Mouse (Mus musculus) heart, adult 2 months (tissue): ENCODE measurements around the gene Syngr1. TPM values are rescaled to one million over a fixed set of nuclear protein-coding genes. Genes with fewer than 3 reads are reported as not detected.
A peak's percentile ranks its signal among the peaks of the same experiment; 100 is the strongest.

Experiments
- DNase-seq, 2 experiments: peaks; one replicate each; pipeline ENCODE4 v3.0.0; 2021
- H3K27ac ChIP-seq: fragments of 200-600 bp; 2 replicates; pipeline ENCODE4 v1.8.1; 2022
- H3K27me3 ChIP-seq: fragments of 200-500 bp; 2 replicates; pipeline ENCODE4 v1.6.1; 2012; ENCODE audit warnings: mild to moderate bottlenecking, low read length, inconsistent platforms, mixed read lengths; ENCODE audit not compliant: control insufficient read depth, insufficient read depth
- H3K36me3 ChIP-seq: fragments of 200-500 bp; 2 replicates; pipeline ENCODE4 v1.6.1; 2012; ENCODE audit warnings: low read length, inconsistent platforms; ENCODE audit not compliant: control insufficient read depth, insufficient read depth
- H3K4me1 ChIP-seq: fragments of 200-500 bp; 2 replicates; pipeline ENCODE4 v1.6.1; 2011; ENCODE audit warnings: low read length; ENCODE audit not compliant: control insufficient read depth, insufficient read depth
- H3K4me3 ChIP-seq: fragments of 200-600 bp; 2 replicates; pipeline ENCODE4 v1.8.1; 2022
- H3K79me2 ChIP-seq: fragments of 200-500 bp; replicated peaks from 2 replicates; pipeline ENCODE4 v1.6.1; 2012; ENCODE audit warnings: mild to moderate bottlenecking, inconsistent platforms, low read length, moderate library complexity, mixed read lengths; ENCODE audit not compliant: control insufficient read depth, insufficient read depth
- H3K9ac ChIP-seq: fragments of 200-500 bp; 2 replicates; pipeline ENCODE4 v1.6.1; 2012; ENCODE audit warnings: low read depth, mild to moderate bottlenecking, control low read depth, inconsistent platforms, low read length, mixed read lengths
- EP300 ChIP-seq: fragments of 200-500 bp; IDR thresholded peaks from 2 replicates; pipeline ENCODE4 v1.6.1; 2011; ENCODE audit warnings: low read depth, low read length, control low read depth; ENCODE audit not compliant: insufficient read depth
- POLR2A ChIP-seq: fragments of 200-500 bp; IDR thresholded peaks from 2 replicates; pipeline ENCODE4 v1.6.1; 2011; ENCODE audit warnings: mild to moderate bottlenecking, low read depth, low read length, control low read depth; ENCODE audit not compliant: insufficient read depth
- WGBS: fragments of 180-500 bp; shearing (Covaris S2); methylation state at CpG from one replicate; pipeline ENCODE4 v1.1.7; 2018; 5-methylcytosine and 5-hydroxymethylcytosine counted together
- intact Hi-C: fragments of 180-260 bp; cut with DNase I; formaldehyde crosslinking; loops from one replicate; pipeline ENCODE4 v1.15.1; 2025
- microRNA-seq, 2 experiments: library from miRNA; unstranded; fragments of <30 nt; microRNA quantifications; one replicate each; pipeline ENCODE4 v1.2.0; 2021
- polyA plus RNA-seq: library from polyadenylated mRNA; depleted of rRNA; stranded (reverse); fragments of >200 nt; gene quantifications from 2 replicates; pipeline ENCODE4 v1.2.3, GENCODE M21; 2012; rRNA removed
- total RNA-seq, 2 experiments: library from RNA; stranded (reverse); gene quantifications; 2 replicates each; pipeline ENCODE4 v1.2.3; 2021

The Syngr1 gene
- total and polyA plus RNA-seq, 3 experiments = 69.6 to 247 (median 95.0) TPM

DNA sequence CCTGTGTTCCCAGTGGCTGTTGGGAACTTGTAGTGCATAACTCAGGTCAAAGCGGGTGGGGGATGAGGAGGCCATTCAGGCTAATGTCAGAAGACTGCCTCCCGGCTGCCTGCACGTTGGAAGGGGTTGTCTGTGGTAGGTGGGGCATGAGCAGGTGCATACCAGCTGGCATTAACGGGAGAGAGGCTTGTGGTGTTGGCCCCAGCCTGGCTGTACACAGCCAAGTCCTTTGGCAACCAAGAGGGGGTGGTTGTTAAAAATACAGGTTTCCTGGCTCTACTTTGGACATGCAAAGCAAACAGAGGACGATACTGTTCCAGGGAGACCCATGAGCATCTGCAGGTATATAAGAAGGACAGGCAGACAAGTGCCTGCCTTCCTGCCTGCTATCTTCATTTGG is 74.3 kb downstream of the Syngr1 start:
- H3K79me2 ChIP-seq = no peaks in the 10 kb centered on the region
- no peak overlapping the region for H3K4me3 ChIP-seq
- DNase-seq = no peak
- no peaks in the 10 kb centered on the region for H3K27me3 ChIP-seq
- no peaks in the 10 kb centered on the region for H3K4me1 ChIP-seq
- WGBS = 38% methylated on average over 5 of the region's 5 CpGs
- TF ChIP-seq EP300 (peak; percentile 48; the same call in 1 of the 2 replicates), POLR2A (no peak)
- intact Hi-C loops = no loop called here
- H3K27ac ChIP-seq = no peak overlapping the region
- H3K9ac ChIP-seq = no peak overlapping the region
- H3K36me3 ChIP-seq = no peaks in the 10 kb centered on the region; the same call in 1 of the 2 replicates

Small RNA genes lying within 50 kb of the gene (microRNA-seq; reads per million reads assigned to microRNA genes)
- 77.4 to 146 reads per million in 2 experiments for gene Snord43

Other genes with a start within 250 kb of the Syngr1 start
- gene Apobec3, start 199.7 kb upstream of the Syngr1 start, total RNA-seq = 1 to 10 TPM; 6.8 to 7.1 TPM
- 13.9 and 16.3 TPM in 2 replicates for gene Apobec3, start 199.7 kb upstream of the Syngr1 start, polyA plus RNA-seq
- gene Cbx7, start 120.2 kb upstream of the Syngr1 start, total RNA-seq = 10 to 100 TPM; 18.9 to 21.7 TPM
- gene Cbx7, start 120.2 kb upstream of the Syngr1 start, polyA plus RNA-seq = 21.4 and 31.6 TPM in 2 replicates
- gene Pdgfb, start 76.4 kb upstream of the Syngr1 start, total RNA-seq = 10 to 100 TPM; 27.1 to 27.3 TPM
- 32.6 and 45.1 TPM in 2 replicates for gene Pdgfb, start 76.4 kb upstream of the Syngr1 start, polyA plus RNA-seq
- 100 to 1,000 TPM; 137 to 150 TPM for gene Rpl3, start 534 bp downstream of the Syngr1 start, total RNA-seq
- 201 and 230 TPM in 2 replicates for gene Rpl3, start 534 bp downstream of the Syngr1 start, polyA plus RNA-seq
- 10 to 100 TPM; 17.8 to 24.5 TPM for gene Tab1, start 41.8 kb downstream of the Syngr1 start, total RNA-seq
- gene Tab1, start 41.8 kb downstream of the Syngr1 start, polyA plus RNA-seq = 24.1 and 29.3 TPM in 2 replicates
- gene Mgat3, start 82.4 kb downstream of the Syngr1 start, total RNA-seq = 1 to 10 TPM; 2.3 to 3.5 TPM
- gene Mgat3, start 82.4 kb downstream of the Syngr1 start, polyA plus RNA-seq = 4.9 and 5.5 TPM in 2 replicates
- gene Mief1, start 142.7 kb downstream of the Syngr1 start, total RNA-seq = 10 to 100 TPM; 27.0 to 29.5 TPM
- gene Mief1, start 142.7 kb downstream of the Syngr1 start, polyA plus RNA-seq = 12.2 and 17.3 TPM in 2 replicates
- gene AC140267.1, start 144.5 kb downstream of the Syngr1 start, total RNA-seq = 10 to 100 TPM; 10.3 to 29.5 TPM
- not detected in 2 replicates for gene AC140267.1, start 144.5 kb downstream of the Syngr1 start, polyA plus RNA-seq
- gene Atf4, start 163.8 kb downstream of the Syngr1 start, total RNA-seq = 10 to 100 TPM; 69.6 to 78.5 TPM
- gene Atf4, start 163.8 kb downstream of the Syngr1 start, polyA plus RNA-seq = 65.6 and 108 TPM in 2 replicates
- 10 to 100 TPM; 15.6 to 16.4 TPM for gene Rps19bp1, start 173.0 kb downstream of the Syngr1 start, total RNA-seq
- 12.2 and 12.7 TPM in 2 replicates for gene Rps19bp1, start 173.0 kb downstream of the Syngr1 start, polyA plus RNA-seq
- under 1 TPM; 0.09 to 0.34 TPM for gene Cacna1i, start 195.9 kb downstream of the Syngr1 start, total RNA-seq
- gene Cacna1i, start 195.9 kb downstream of the Syngr1 start, polyA plus RNA-seq = 0.12 and 0.21 TPM in 2 replicates